Mouse (Mus musculus): Measurements from ENCODE around the gene Amotl1. TPM values are rescaled to one million over a fixed set of nuclear protein-coding genes. Genes with fewer than 3 reads are reported as not detected.

The Amotl1 gene
- polyA plus RNA-seq, 1 experiment from 2014 or later, result 7.9 TPM

Other genes with a start within 250 kb of the Amotl1 start
- gene Kdm4d, start 144.6 kb downstream of the Amotl1 start, polyA plus RNA-seq (2015; fragmentation: Nextera tagmentation; extraction: Ambion mirVana), result 0.36 and 0.44 TPM in 2 replicates
- gene Cwc15, start 144.4 kb downstream of the Amotl1 start, polyA plus RNA-seq (2015; fragmentation: Nextera tagmentation; extraction: Ambion mirVana), result 222 and 227 TPM in 2 replicates
- 1.0 and 1.2 TPM in 2 replicates for gene Piwil4, start 95.7 kb upstream of the Amotl1 start, polyA plus RNA-seq (2015; fragmentation: Nextera tagmentation; extraction: Ambion mirVana)
- gene Fut4, start 107.3 kb upstream of the Amotl1 start, polyA plus RNA-seq (2015; fragmentation: Nextera tagmentation; extraction: Ambion mirVana), result 1.9 TPM in 2 replicates
- 0.77 TPM in 2 replicates for gene 1700012B09Rik, start 126.0 kb upstream of the Amotl1 start, polyA plus RNA-seq (2015; fragmentation: Nextera tagmentation; extraction: Ambion mirVana)
- 25.8 and 27.8 TPM in 2 replicates for gene Mre11a, start 139.6 kb upstream of the Amotl1 start, polyA plus RNA-seq (2015; fragmentation: Nextera tagmentation; extraction: Ambion mirVana)
- gene Ankrd49, start 139.8 kb upstream of the Amotl1 start, polyA plus RNA-seq (2015; fragmentation: Nextera tagmentation; extraction: Ambion mirVana), result 50.1 and 52.6 TPM in 2 replicates
- gene Gpr83, start 215.2 kb upstream of the Amotl1 start, polyA plus RNA-seq (2015; fragmentation: Nextera tagmentation; extraction: Ambion mirVana), result 7.4 and 9.4 TPM in 2 replicates

All from thymus, postnatal 0 days (tissue).